Mouse (Mus musculus) heart, embryonic 13.5 days (tissue): ENCODE data around the gene Vps8. TPM values are rescaled to one million over a fixed set of nuclear protein-coding genes. Genes with fewer than 3 reads are reported as not detected.

Source experiments
- ATAC-seq: fragments of 200-750 bp; cut with Nextera tagmentation; 2 replicates; pipeline ENCODE4 v1.8.0; 2017; ENCODE audit warnings: moderate TSS enrichment; ENCODE audit not compliant: insufficient number of reproducible peaks, low FRiP score, low TSS enrichment; ENCODE audit errors: extremely low read depth
- H3K27ac ChIP-seq: fragments of 300-500 bp; sonication (generic); replicated peaks from 2 replicates; pipeline ENCODE4 v1.5.1; 2015; ENCODE audit warnings: moderate library complexity, mild to moderate bottlenecking, inconsistent platforms
- H3K27me3 ChIP-seq: fragments of 300-500 bp; sonication (generic); replicated peaks from 2 replicates; pipeline ENCODE4 v1.6.1; 2015; ENCODE audit warnings: mild to moderate bottlenecking, inconsistent platforms
- H3K36me3 ChIP-seq: fragments of 300-500 bp; sonication (generic); 2 replicates; pipeline ENCODE4 v1.6.1; 2015; ENCODE audit warnings: mild to moderate bottlenecking, inconsistent platforms
- H3K4me1 ChIP-seq: fragments of 300-500 bp; sonication (generic); 2 replicates; pipeline ENCODE4 v1.6.1; 2015; ENCODE audit warnings: inconsistent platforms
- H3K4me2 ChIP-seq: fragments of 300-500 bp; sonication (generic); 2 replicates; pipeline ENCODE4 v1.6.1; 2015; ENCODE audit warnings: inconsistent platforms, mild to moderate bottlenecking, moderate library complexity
- H3K4me3 ChIP-seq: fragments of 300-500 bp; sonication (generic); 2 replicates; pipeline ENCODE4 v1.5.1; 2015; ENCODE audit warnings: moderate library complexity, mild to moderate bottlenecking, inconsistent platforms
- H3K9ac ChIP-seq: fragments of 300-500 bp; sonication (generic); 2 replicates; pipeline ENCODE4 v1.6.1; 2015; ENCODE audit warnings: inconsistent platforms, mild to moderate bottlenecking, moderate library complexity
- H3K9me3 ChIP-seq: fragments of 300-500 bp; sonication (generic); 2 replicates; pipeline ENCODE4 v1.6.1; 2016; ENCODE audit warnings: inconsistent platforms
- WGBS: fragments of 180-500 bp; shearing (Covaris S2); methylation state at CpG from one replicate; pipeline ENCODE4 v1.1.7; 2015; ENCODE audit warnings: mixed read lengths; 5-methylcytosine and 5-hydroxymethylcytosine counted together
- polyA plus RNA-seq: library from polyadenylated mRNA; unstranded; fragments of >200 nt; fragmentation: Nextera tagmentation; extraction: Ambion mirVana; gene quantifications from 2 replicates; pipeline ENCODE4 v1.2.1, GENCODE M21; 2015

Vps8 gene
- polyA plus RNA-seq, 1 experiment from 2014 or later = 18.9 TPM

DNA sequence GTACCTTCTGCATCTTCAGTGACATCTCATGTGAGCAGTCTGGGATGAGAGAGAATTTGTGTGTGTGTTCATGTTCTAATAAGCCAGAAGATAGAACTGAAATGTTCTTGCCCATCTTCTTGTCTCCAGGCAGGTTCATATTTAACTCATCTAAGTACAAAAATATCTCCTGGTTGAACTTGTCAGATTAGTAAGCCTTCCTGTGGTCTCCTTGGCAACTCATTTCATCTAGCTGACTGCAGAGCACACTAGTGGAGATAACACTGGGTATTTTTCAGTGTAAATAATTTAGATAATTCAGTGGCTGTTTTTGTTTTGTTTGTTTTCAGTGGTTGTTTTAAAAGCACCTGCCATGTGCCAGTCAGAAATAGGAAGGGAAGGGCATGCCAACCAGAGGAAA is 96.9 kb downstream of the Vps8 start:
- ATAC-seq = no peak
- Histone ChIP-seq H3K36me3 (peaks cover 7% of the 10 kb centered on the region), H3K9me3 (no peaks in the 10 kb centered on the region), H3K4me2 (no peak overlapping the region), H3K27me3 (no peaks in the 10 kb centered on the region), H3K9ac (no peak overlapping the region), H3K4me3 (no peak overlapping the region), H3K4me1 (peaks cover 21% of the 10 kb centered on the region), H3K27ac (peak overlapping the region; percentile 13; the same call in 1 of the 2 replicates)

GRCm38 (mm10) chr16:21523738-21524137 is 100.8 kb downstream of the Vps8 start:
- no peak for ATAC-seq

DNA sequence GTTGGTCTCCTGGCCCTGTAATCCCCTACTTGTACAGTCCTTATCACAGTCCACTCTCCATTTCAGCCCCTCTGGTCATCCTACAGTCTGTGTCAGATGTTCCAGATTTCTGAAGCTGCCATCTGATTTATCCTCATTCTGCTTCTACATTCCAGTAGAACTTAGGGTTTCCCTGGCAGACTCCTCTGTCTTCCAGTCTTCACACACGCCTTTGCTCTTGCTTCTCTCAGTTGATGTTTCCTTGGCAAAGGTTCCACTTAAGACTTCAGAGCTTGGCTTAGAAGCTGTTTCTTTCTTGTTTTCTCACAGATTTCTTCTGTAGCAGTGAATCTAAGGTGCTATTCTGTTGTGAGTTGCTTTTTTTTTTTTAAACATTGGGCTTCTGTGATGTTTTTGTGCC is 102.5 kb downstream of the Vps8 start:
- no peaks in the 10 kb centered on the region for H3K27me3 ChIP-seq
- peaks cover 12% of the 10 kb centered on the region for H3K36me3 ChIP-seq
- H3K4me1 ChIP-seq = peaks cover 27% of the 10 kb centered on the region
- 83% methylated on average over 1 of the region's 1 CpGs for WGBS
- no peak overlapping the region for H3K4me3 ChIP-seq
- ATAC-seq = no peak
- no peaks in the 10 kb centered on the region for H3K9me3 ChIP-seq
- H3K4me2 ChIP-seq = no peak overlapping the region
- no peak overlapping the region for H3K27ac ChIP-seq
- H3K9ac ChIP-seq = no peak overlapping the region

More at GRCm38 (mm10) chr16:21523738-21524137, 100.8 kb downstream of the Vps8 start:
- WGBS = 73% methylated on average over 4 of the region's 4 CpGs
- Histone ChIP-seq H3K9ac (no peak overlapping the region), H3K9me3 (no peaks in the 10 kb centered on the region), H3K27me3 (no peaks in the 10 kb centered on the region), H3K27ac (no peak overlapping the region), H3K4me2 (no peak overlapping the region), H3K4me1 (peaks cover 43% of the 10 kb centered on the region), H3K36me3 (peaks cover 10% of the 10 kb centered on the region), H3K4me3 (no peak overlapping the region)

- H3K9ac ChIP-seq = no peak overlapping the region
- H3K4me1 ChIP-seq = peaks cover 27% of the 10 kb centered on the region
- peak overlapping the region; percentile 86 for H3K27ac ChIP-seq
- peak overlapping the region; percentile 46 for H3K4me2 ChIP-seq
- peaks cover 12% of the 10 kb centered on the region for H3K36me3 ChIP-seq
- no peak for ATAC-seq
- H3K9me3 ChIP-seq = no peaks in the 10 kb centered on the region
- 53% methylated on average over 10 of the region's 10 CpGs for WGBS
- no peaks in the 10 kb centered on the region for H3K27me3 ChIP-seq
- no peak overlapping the region for H3K4me3 ChIP-seq
These were observed 104.5 kb downstream of the Vps8 start for GRCm38 (mm10) chr16:21527271-21528007.

GRCm38 (mm10) chr16:21533503-21533902 is 110.6 kb downstream of the Vps8 start:
- no peaks in the 10 kb centered on the region for H3K9me3 ChIP-seq
- whole genome bisulfite sequencing = 65% methylated on average over 4 of the region's 4 CpGs
- H3K36me3 ChIP-seq = peaks cover 28% of the 10 kb centered on the region
- no peaks in the 10 kb centered on the region for H3K27me3 ChIP-seq
- H3K4me3 ChIP-seq = no peak overlapping the region
- no peak overlapping the region for H3K9ac ChIP-seq
- H3K4me2 ChIP-seq = no peak overlapping the region
- peaks cover 13% of the 10 kb centered on the region for H3K4me1 ChIP-seq
- no peak for ATAC-seq
- no peak overlapping the region for H3K27ac ChIP-seq

DNA sequence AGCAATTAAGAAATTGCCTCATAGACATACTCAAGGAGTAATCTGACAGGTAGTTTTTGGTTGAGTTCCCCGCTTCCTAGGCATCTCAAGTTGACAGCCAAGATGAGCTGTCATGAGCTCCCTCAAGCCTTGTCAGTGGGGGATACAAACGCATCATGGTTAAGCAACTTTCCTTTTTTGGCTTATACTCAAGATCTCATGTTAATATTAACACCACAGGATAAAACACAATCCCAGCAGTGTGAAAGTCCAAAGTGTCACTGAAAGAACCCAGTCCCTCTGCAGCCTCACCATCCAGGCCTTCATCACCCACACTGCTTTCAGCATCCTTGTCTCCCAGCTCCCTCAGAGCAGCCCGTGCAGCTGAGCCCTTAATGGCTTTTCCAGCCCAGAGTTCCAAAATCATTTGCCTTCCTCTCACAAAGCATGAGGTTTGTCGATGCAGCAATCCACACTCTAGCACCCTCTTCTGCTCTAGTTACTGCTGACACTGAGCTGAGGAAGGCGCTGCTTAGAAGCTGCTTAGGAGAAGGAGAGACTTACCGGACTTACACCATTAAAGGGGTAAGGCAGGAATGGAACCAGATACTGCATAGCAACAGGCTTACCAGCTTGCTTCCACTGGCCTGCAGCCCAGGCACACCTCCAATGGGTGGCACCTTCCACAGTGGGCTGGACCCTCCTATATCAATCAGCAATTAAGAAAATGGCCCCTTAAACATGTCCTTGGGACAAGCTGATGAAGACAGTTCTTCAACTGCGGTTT is 113.5 kb downstream of the Vps8 start:
- H3K4me1 ChIP-seq = peaks cover 13% of the 10 kb centered on the region
- no peaks in the 10 kb centered on the region for H3K27me3 ChIP-seq
- no peak overlapping the region for H3K4me3 ChIP-seq
- WGBS = 62% methylated on average over 7 of the region's 7 CpGs
- H3K9ac ChIP-seq = no peak overlapping the region
- H3K4me2 ChIP-seq = no peak overlapping the region
- ATAC-seq = no peak
- no peaks in the 10 kb centered on the region for H3K9me3 ChIP-seq
- peak overlapping the region; percentile 8; the same call in 1 of the 2 replicates for H3K27ac ChIP-seq
- H3K36me3 ChIP-seq = peaks cover 30% of the 10 kb centered on the region

DNA sequence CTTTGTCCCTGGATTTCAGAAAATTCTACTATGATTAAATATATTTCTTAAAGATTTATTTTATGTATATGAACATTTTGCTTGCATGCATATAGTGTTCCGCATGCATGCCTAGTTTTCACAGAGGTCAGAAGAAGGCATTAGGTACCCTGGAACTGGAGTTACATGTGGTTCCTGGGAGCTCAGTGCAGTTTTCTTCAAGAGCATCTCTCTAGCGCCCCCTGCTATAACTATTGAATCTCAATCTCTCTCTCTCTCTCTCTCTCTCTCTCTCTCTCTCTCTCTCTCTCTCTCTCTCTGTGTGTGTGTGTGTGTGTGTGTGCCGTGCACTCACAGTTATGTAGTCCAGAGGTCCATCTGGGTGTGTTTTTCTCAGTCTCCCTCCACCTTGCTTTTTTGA is 114.4 kb downstream of the Vps8 start:
- Histone ChIP-seq H3K27me3 (no peaks in the 10 kb centered on the region), H3K4me2 (no peak overlapping the region), H3K9ac (no peak overlapping the region), H3K9me3 (no peaks in the 10 kb centered on the region), H3K4me3 (no peak overlapping the region), H3K4me1 (peaks cover 13% of the 10 kb centered on the region), H3K36me3 (peaks cover 30% of the 10 kb centered on the region), H3K27ac (no peak overlapping the region)
- WGBS = 58% methylated on average over 3 of the region's 3 CpGs
- ATAC-seq = no peak

DNA sequence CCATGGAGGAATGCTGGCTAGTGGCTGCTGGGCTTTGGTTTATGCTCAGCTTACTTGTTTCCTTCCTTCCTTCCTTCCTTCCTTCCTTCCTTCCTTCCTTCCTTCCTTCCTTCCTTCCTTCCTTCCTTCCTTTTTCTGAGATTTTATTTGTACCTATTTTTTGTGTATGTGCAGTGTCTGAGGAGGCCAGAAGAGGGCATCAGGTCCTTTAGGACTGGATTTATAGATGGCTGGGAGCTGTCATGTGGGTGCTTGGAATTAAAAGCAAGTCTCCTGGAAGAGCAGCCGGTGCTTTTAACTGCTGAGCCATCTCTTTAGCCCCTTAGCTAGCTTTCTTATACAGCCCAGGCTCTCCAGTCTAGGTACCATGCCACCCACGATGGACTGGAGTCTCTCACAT is 116.0 kb downstream of the Vps8 start:
- H3K4me2 ChIP-seq = no peak overlapping the region
- no peaks in the 10 kb centered on the region for H3K27me3 ChIP-seq
- peaks cover 15% of the 10 kb centered on the region for H3K4me1 ChIP-seq
- no peak overlapping the region for H3K9ac ChIP-seq
- no peak overlapping the region for H3K27ac ChIP-seq
- peaks cover 21% of the 10 kb centered on the region for H3K36me3 ChIP-seq
- ATAC-seq = no peak
- H3K4me3 ChIP-seq = no peak overlapping the region
- H3K9me3 ChIP-seq = no peaks in the 10 kb centered on the region
- WGBS = 60% methylated on average over 2 of the region's 2 CpGs

DNA sequence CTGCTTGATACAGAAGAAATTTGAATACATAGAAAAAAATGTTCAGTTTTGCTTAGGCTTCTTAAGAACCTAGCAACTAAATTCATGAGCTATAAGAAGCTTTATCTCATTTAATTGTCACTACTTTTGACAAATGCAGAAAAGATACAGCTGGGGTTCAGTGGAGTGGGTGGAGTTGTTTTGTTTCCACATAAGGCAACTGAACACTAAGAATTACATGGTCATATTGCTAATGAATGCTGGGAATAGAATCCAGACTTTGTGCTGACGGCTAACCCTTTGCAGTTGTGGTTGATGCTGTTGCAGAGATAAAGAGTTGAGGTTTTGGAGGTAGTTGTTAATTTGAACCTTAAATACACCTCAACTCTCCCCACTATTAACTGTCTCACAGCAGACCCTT is 119.6 kb downstream of the Vps8 start:
- Histone ChIP-seq H3K4me3 (no peak overlapping the region), H3K9ac (no peak overlapping the region), H3K9me3 (no peaks in the 10 kb centered on the region), H3K27me3 (no peaks in the 10 kb centered on the region), H3K4me2 (no peak overlapping the region), H3K36me3 (peaks cover 24% of the 10 kb centered on the region), H3K4me1 (peaks cover 4% of the 10 kb centered on the region; the same call in 1 of the 2 replicates), H3K27ac (no peak overlapping the region)
- ATAC-seq = no peak
- 60% methylated on average over 1 of the region's 1 CpGs for WGBS

DNA sequence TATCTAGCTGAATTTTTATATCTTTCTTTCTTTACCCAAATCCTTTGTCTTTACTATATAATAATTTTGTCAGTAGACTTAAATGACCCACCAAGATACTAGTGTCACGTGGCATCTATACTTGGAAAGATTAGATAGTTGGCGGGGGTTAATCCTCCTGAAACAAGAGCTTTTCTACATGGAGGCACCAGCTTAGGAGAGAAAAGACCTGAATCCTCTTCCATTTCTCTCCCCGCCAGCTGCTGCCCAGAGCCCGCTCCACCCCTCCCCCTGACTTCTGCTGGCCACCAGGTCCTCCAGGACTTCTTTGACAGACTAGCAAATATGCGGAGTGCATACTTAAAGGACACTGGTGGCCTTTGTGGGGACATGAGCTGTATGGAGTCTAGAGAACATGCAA is 124.5 kb downstream of the Vps8 start:
- no peak for ATAC-seq
- Histone ChIP-seq H3K4me2 (no peak overlapping the region), H3K4me3 (no peak overlapping the region), H3K9ac (no peak overlapping the region), H3K36me3 (peaks cover 19% of the 10 kb centered on the region), H3K9me3 (no peaks in the 10 kb centered on the region), H3K4me1 (peaks cover 5% of the 10 kb centered on the region; the same call in 1 of the 2 replicates), H3K27ac (no peak overlapping the region), H3K27me3 (no peaks in the 10 kb centered on the region)
- 66% methylated on average over 5 of the region's 5 CpGs for WGBS

- Histone ChIP-seq H3K27me3 (no peaks in the 10 kb centered on the region), H3K9ac (no peak overlapping the region), H3K4me1 (peaks cover 3% of the 10 kb centered on the region; the same call in 1 of the 2 replicates), H3K36me3 (peaks cover 18% of the 10 kb centered on the region), H3K9me3 (no peaks in the 10 kb centered on the region), H3K4me3 (no peak overlapping the region), H3K4me2 (no peak overlapping the region), H3K27ac (no peak overlapping the region)
- ATAC-seq = no peak
- WGBS = 80% methylated on average over 4 of the region's 4 CpGs
These were observed 126.8 kb downstream of the Vps8 start for GRCm38 (mm10) chr16:21549751-21550150.
